Mouse (Mus musculus) embryonic facial prominence, embryonic 11.5 days (tissue): ENCODE measurements at regions not wholly inside any gene's neighbourhood (a gene's known extent, or its start where the extent isn't known, plus 50 kb on each side); places are given as distances from the start of the nearest gene placed in this dataset.

ENCODE experiments used
- ATAC-seq: fragments of 200-750 bp; cut with Nextera tagmentation; replicated peaks from 2 replicates; pipeline ENCODE4 v1.8.0; 2017; ENCODE audit warnings: low read depth; ENCODE audit not compliant: insufficient number of reproducible peaks, low FRiP score, low TSS enrichment
- DNase-seq: peaks from one replicate; pipeline ENCODE4 v3.0.0-alpha.2; 2015; ENCODE audit warnings: low spot score
- H3K27ac ChIP-seq: fragments of 300-500 bp; sonication (generic); replicated peaks from 2 replicates; pipeline ENCODE4 v1.5.1; 2014; ENCODE audit warnings: mild to moderate bottlenecking, low read depth, low read length, control low read depth
- H3K27me3 ChIP-seq: fragments of 300-500 bp; sonication (generic); 2 replicates; pipeline ENCODE4 v1.6.1; 2014; ENCODE audit warnings: mild to moderate bottlenecking, low read length, moderate library complexity, mixed read lengths; ENCODE audit not compliant: control insufficient read depth, insufficient read depth
- H3K36me3 ChIP-seq: fragments of 300-500 bp; sonication (generic); replicated peaks from 2 replicates; pipeline ENCODE4 v1.6.1; 2014; ENCODE audit warnings: low read depth, mild to moderate bottlenecking, low read length, moderate library complexity, mixed read lengths; ENCODE audit not compliant: control insufficient read depth, insufficient read depth
- H3K4me1 ChIP-seq: fragments of 300-500 bp; sonication (generic); 2 replicates; pipeline ENCODE4 v1.6.1; 2014; ENCODE audit warnings: low read length, mixed read lengths; ENCODE audit not compliant: control insufficient read depth, insufficient read depth
- H3K4me2 ChIP-seq: fragments of 300-500 bp; sonication (generic); 2 replicates; pipeline ENCODE4 v1.6.1; 2014; ENCODE audit warnings: low read depth, mild to moderate bottlenecking, control low read depth, low read length, moderate library complexity
- H3K4me3 ChIP-seq: fragments of 300-500 bp; sonication (generic); 2 replicates; pipeline ENCODE4 v1.5.1; 2014; ENCODE audit warnings: low read depth, low read length, control low read depth
- H3K9ac ChIP-seq: fragments of 300-500 bp; sonication (generic); replicated peaks from 2 replicates; pipeline ENCODE4 v1.6.1; 2014; ENCODE audit warnings: mild to moderate bottlenecking, control low read depth, low read length
- H3K9me3 ChIP-seq: fragments of 300-500 bp; sonication (generic); replicated peaks from 2 replicates; pipeline ENCODE4 v1.6.1; 2016; ENCODE audit warnings: mild to moderate bottlenecking, low read length, inconsistent platforms, mixed read lengths; ENCODE audit not compliant: control insufficient read depth
- WGBS: fragments of 180-500 bp; shearing (Covaris S2); extraction: QIAGEN DNeasy Blood & Tissue Kit; methylation state at CpG from one replicate; pipeline ENCODE4 v1.1.7; 2014; 5-methylcytosine and 5-hydroxymethylcytosine counted together

- Histone ChIP-seq H3K27me3 (no peaks in the 10 kb centered on the region), H3K4me3 (no peak overlapping the region), H3K27ac (no peak overlapping the region), H3K4me2 (no peak overlapping the region), H3K4me1 (no peaks in the 10 kb centered on the region), H3K9ac (no peak overlapping the region), H3K9me3 (no peaks in the 10 kb centered on the region), H3K36me3 (no peaks in the 10 kb centered on the region)
- no peak for ATAC-seq
- WGBS = 91% methylated on average over 5 of the region's 5 CpGs
- DNase-seq = no peak
These were observed 484.6 kb upstream of the Chrm3 start for GRCm38 (mm10) chr13:10845212-10845611.

- 79% methylated on average over 3 of the region's 3 CpGs for WGBS
- peak; percentile 52; the same call in 1 of the 2 replicates for ATAC-seq
- Histone ChIP-seq H3K27ac (no peak overlapping the region), H3K4me1 (no peaks in the 10 kb centered on the region), H3K4me3 (no peak overlapping the region), H3K36me3 (no peaks in the 10 kb centered on the region), H3K27me3 (no peaks in the 10 kb centered on the region), H3K4me2 (no peak overlapping the region), H3K9ac (no peak overlapping the region), H3K9me3 (no peaks in the 10 kb centered on the region)
- DNase-seq = no peak
These were observed 438.8 kb upstream of the Chrm3 start for GRCm38 (mm10) chr13:10799351-10799913.
